Mouse (Mus musculus) megakaryocyte-erythroid progenitor cell, adult 5 weeks (primary cell): ENCODE data around the gene Tmed1. TPM values are rescaled to one million over a fixed set of nuclear protein-coding genes. Genes with fewer than 3 reads are reported as not detected.

Experiments used
- polyA plus RNA-seq: library from polyadenylated mRNA; stranded (reverse); fragments of >175 nt; gene quantifications from 2 replicates; pipeline ENCODE4 v1.2.3, GENCODE M21; 2012

Gene Tmed1
- polyA plus RNA-seq: 10.9 and 14.0 TPM in 2 replicates

GRCm38 (mm10) chr9:21509772-21510688 lies at the start of gene Tmed1:
Gene Tmed1 (minus strand): TSS chr9:21510252.

GRCm38 (mm10) chr9:21546789-21547074 lies 36.7 kb upstream of the Tmed1 start, which contains the start of gene Carm1:
Gene Carm1 (plus strand): TSS chr9:21546894.

GRCm38 (mm10) chr9:21525937-21526633 lies 16.0 kb upstream of the Tmed1 start, which contains the start of gene AB124611:
Gene AB124611 (plus strand): TSS chr9:21526176.

Other genes starting within 250 kb of the Tmed1 start
- gene Atg4d, start 245.0 kb downstream of the Tmed1 start, polyA plus RNA-seq: 21.4 and 22.7 TPM in 2 replicates
- 58.2 and 90.2 TPM in 2 replicates for gene Kri1, start 222.3 kb downstream of the Tmed1 start, polyA plus RNA-seq
- 45.6 and 52.9 TPM in 2 replicates for gene Cdkn2d, start 218.8 kb downstream of the Tmed1 start, polyA plus RNA-seq
- 0.10 and 0.13 TPM in 2 replicates for gene Ap1m2, start 197.9 kb downstream of the Tmed1 start, polyA plus RNA-seq
- gene Slc44a2, start 189.6 kb downstream of the Tmed1 start, polyA plus RNA-seq: 121 and 136 TPM in 2 replicates
- 145 and 195 TPM in 2 replicates for gene Ilf3, start 142.4 kb downstream of the Tmed1 start, polyA plus RNA-seq
- 51.4 and 64.1 TPM in 2 replicates for gene Qtrt1, start 98.4 kb downstream of the Tmed1 start, polyA plus RNA-seq
- 450 and 507 TPM in 2 replicates for gene Dnm2, start 85.3 kb downstream of the Tmed1 start, polyA plus RNA-seq
- gene AB124611, start 15.9 kb upstream of the Tmed1 start, polyA plus RNA-seq: 15.6 and 49.8 TPM in 2 replicates
- gene Carm1, start 36.6 kb upstream of the Tmed1 start, polyA plus RNA-seq: 143 TPM in 2 replicates
- 23.6 and 24.1 TPM in 2 replicates for gene Timm29, start 82.5 kb upstream of the Tmed1 start, polyA plus RNA-seq
- gene Yipf2, start 82.6 kb upstream of the Tmed1 start, polyA plus RNA-seq: 6.4 and 8.6 TPM in 2 replicates
- gene Smarca4, start 105.9 kb upstream of the Tmed1 start, polyA plus RNA-seq: 227 and 251 TPM in 2 replicates
- 26.7 and 29.8 TPM in 2 replicates for gene Ldlr, start 213.2 kb upstream of the Tmed1 start, polyA plus RNA-seq